Mouse (Mus musculus): ENCODE data around the gene Zfp575.
"Not testable (repeated sequence)": the region's sequence is repeated elsewhere in the genome, so short reads cannot be mapped to it uniquely, and the experiment has no call there.

DNA sequence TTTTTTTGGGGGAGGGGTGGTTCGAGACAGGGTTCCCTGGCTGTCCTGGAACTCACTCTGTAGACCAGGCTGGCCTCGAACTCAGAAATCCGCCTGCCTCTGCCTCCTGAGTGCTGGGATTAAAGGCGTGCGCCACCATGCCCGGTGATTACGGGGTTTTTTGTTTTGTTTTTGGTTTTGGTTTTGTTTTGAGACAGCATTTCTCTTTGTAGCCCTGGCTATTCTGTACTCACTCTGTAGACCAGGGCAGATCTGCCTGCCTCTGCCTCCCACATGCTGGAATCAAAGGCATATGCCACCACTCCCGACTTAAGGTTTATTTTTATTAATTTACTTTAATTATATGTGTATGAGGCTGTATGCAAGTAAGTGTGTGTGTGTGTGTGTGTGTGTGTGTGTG is 30.9 kb upstream of the Zfp575 start:
- not testable (repeated sequence) for TF ChIP-seq CTCF (conservative IDR thresholded peaks at IDR 0.05; ENCODE audit: low read length); NANOG (IDR thresholded peaks at IDR 0.05; ENCODE audit: borderline replicate concordance, low read length)

Measured in E14TG2a.4 (cell line).